Mouse (Mus musculus): ENCODE results near the gene Gfer. TPM values are rescaled to one million over a fixed set of nuclear protein-coding genes. Genes with fewer than 3 reads are reported as not detected.

Gfer gene
- polyA plus RNA-seq, 1 experiment: 36.9 TPM

DNA sequence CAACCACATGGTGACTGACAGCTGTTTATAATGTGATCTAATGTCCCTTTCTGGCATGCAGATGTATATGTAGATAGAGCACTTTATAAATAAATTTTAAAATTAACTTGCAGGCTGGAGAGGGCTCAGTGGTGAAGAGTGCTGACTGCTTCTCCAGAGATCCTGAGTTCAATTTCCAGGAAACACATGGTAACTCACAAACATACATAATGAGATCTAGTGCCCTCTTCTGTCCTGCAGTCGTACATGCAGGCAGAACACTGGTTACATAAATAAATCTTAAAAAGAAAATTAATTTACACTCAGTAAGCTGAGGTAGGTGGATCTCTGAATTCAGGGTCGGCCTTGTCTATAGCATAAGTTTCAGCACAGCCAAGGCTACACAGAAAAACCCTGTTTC, 12.7 kb upstream of the Gfer start:
- H3K4me3 ChIP-seq (ENCODE audit: insufficient read depth, low read depth, low read length): no peak overlapping the region
- H3K4me1 ChIP-seq (ENCODE audit: control insufficient read depth, insufficient read depth, insufficient read length, low read length): 0 out of 2 replicates have a peak, but pooled peaks cover 3% of the 10 kb centered on the region
- H3K27ac ChIP-seq (replicated peaks; ENCODE audit: low read depth, low read length): no peak overlapping the region

DNA sequence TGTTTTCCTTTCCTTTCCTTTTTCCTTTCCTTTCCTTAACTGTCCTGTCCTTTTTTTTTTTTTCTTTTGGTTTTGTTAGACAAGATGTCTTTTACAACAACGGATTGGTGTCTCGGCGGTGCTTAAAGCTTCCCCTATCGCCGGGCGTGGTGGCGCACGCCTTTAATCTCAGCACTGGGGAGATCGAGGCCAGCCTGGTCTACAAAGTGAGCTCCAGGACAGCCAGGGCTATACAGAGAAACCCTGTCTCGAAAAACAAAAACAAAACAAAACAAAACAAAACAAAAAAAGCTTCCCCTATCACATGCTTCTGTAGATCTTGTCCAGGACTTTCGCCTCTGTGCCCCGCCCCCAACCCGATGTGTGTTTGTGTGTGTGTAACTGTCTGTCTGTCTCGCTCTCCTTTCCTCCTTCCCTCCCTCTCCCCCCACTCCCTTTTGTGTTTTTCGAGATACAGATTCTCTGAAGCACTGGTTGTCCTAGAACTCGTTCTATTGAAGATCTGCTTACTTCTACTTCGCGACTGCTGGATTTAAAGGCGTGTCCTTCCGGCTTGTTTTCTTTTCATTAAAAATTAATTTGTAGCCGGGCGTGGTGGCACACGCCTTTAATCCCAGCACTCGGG, 12.0 kb upstream of the Gfer start:
- Histone ChIP-seq H3K27ac (replicated peaks; ENCODE audit: low read depth, low read length) (peak overlapping the region; percentile 63), H3K4me1 (ENCODE audit: control insufficient read depth, insufficient read depth, insufficient read length, low read length) (0 out of 2 replicates have a peak, but pooled peaks cover 3% of the 10 kb centered on the region), H3K4me3 (ENCODE audit: insufficient read depth, low read depth, low read length) (peak overlapping the region; percentile 72)

DNA sequence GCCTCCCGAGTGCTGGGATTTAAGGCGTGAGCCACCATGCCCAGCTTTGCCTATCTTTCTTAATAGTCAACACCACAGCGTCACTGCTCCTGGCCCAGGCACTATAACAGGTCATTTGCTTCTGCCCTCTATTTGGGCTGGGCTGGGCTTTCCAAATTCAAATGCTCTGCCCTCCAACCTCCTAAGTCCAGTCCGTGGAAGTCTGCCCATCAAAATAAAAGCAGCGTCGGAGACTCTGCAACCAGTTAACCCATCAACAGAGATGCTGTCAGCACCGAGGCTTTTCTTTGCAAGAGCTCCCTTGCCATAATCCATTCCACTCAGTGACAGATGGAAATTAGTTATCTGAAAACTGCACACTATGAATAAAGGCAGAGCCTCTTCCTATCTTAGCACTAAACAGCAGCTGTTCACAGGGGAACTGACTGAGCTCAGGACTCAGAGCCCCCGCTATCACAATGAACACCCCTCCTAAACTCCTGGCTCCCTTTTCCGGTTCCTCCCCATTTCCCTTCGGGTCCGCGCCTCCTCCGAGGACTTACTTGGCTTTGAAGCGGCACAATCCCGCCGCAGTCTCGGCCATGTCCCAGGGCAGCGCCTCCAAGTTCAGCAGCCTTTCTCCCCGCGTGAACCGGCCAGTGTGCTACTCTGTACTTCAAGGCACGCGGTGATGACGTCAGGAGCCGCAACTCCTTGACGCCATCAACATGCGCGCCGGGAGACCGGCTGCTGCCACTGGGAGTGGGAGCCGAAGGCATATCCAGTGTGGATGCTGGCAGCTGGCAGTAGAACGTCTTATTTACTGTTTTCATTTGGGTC, 11.2 kb upstream of the Gfer start, which contains the start of gene Tbl3:
Gene Tbl3, minus strand, starts transcription at position 679 of the 819 bp plus-strand sequence.
- H3K27ac ChIP-seq (replicated peaks; ENCODE audit: low read depth, low read length): peak within 1 kb of the TSS; percentile 70
- H3K4me3 ChIP-seq (ENCODE audit: insufficient read depth, low read depth, low read length): peak within 1 kb of the TSS; percentile 72
- H3K4me1 ChIP-seq (ENCODE audit: control insufficient read depth, insufficient read depth, insufficient read length, low read length): 0 out of 2 replicates have a peak, but pooled peaks cover 3% of the 10 kb centered on the region

DNA sequence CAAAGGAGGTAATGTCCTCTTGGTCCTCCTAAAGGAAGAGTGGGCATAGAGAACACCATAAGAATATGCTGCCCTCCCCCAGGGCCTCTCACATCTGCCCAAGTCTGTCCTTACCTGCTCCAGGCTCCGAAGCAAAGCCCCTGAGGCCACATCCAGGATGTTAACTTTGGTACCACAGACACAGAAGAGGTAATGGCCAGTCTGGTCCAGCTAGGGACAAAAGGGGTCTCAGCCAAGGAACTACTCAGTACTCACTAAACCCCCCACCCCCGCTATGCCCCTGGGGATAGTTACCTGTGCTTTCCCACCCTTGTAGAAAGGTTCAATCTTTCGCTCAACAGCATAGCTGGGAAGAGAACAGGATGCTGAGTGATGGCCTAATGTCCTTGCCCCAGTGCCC, 9.9 kb upstream of the Gfer start:
- Histone ChIP-seq H3K4me1 (ENCODE audit: control insufficient read depth, insufficient read depth, insufficient read length, low read length) (0 out of 2 replicates have a peak, but pooled peaks cover 3% of the 10 kb centered on the region), H3K4me3 (ENCODE audit: insufficient read depth, low read depth, low read length) (no peak overlapping the region), H3K27ac (replicated peaks; ENCODE audit: low read depth, low read length) (no peak overlapping the region)

DNA sequence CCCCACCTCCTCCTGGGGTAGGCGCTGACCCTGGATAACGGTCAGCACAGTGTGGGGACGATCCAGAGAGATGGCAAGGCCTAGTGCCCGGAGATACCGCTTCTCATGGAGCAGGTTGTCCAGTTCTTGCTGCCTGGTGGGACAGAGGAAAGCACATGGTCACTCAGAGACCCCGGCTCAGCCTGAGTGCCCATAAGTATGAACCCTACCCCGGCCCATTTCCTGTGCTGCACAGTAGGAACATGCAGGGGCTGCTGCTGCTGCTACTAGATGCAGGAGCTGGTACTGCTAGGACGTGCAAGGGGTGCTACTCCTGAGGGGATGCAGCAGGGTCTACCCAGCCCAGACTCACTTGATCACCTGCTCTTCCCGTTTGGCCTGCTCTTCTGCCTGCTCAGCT, 5.3 kb upstream of the Gfer start:
- no peak overlapping the region for H3K27ac ChIP-seq (replicated peaks; ENCODE audit: low read depth, low read length)
- H3K4me1 ChIP-seq (ENCODE audit: control insufficient read depth, insufficient read depth, insufficient read length, low read length): no peaks in the 10 kb centered on the region
- H3K4me3 ChIP-seq (ENCODE audit: insufficient read depth, low read depth, low read length): no peak overlapping the region

DNA sequence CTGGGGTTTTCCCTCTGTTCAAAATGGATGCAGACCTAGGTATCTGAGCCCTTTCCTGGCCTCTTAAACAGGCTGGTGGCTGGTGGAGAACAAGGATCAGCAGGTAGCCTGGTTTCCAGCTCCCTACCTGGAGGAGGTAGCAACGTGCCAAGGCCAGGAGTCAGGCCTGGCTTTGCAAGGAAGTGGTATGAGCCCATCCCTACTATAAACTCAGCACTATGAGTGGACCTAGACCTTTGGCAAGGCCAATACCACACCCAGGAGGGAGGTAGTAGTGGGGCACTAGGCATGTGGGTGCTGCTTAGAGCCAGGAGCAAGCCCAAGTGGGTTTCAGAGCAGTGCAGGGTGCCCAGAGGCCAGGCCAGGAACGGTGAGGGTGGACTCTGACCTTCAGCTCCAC, 3.5 kb upstream of the Gfer start:
- Histone ChIP-seq H3K4me3 (ENCODE audit: insufficient read depth, low read depth, low read length) (no peak overlapping the region), H3K27ac (replicated peaks; ENCODE audit: low read depth, low read length) (no peak overlapping the region), H3K4me1 (ENCODE audit: control insufficient read depth, insufficient read depth, insufficient read length, low read length) (peaks cover 3% of the 10 kb centered on the region; the same call in 1 of the 2 replicates)

DNA sequence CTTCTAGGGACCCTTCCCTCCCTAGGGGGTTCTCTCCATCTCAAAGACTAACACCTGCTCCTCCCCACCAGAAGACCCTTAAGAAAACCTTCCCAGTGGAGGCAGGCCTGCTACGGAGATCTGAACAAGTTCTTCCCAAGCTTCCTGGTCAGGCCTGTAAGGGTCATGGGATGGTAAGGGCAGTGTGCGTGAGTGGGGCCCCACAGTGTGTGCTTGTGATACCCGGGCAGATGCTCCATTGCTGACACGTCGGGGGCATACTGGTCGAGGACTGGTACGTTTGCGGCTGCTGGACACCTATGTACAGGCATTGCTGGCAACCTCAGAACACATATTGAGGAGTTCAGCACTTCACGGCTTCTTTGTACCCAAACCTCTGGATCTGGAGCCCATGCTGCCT, 2.8 kb upstream of the Gfer start:
- Histone ChIP-seq H3K4me1 (ENCODE audit: control insufficient read depth, insufficient read depth, insufficient read length, low read length) (peaks cover 3% of the 10 kb centered on the region; the same call in 1 of the 2 replicates), H3K27ac (replicated peaks; ENCODE audit: low read depth, low read length) (no peak overlapping the region), H3K4me3 (ENCODE audit: insufficient read depth, low read depth, low read length) (no peak overlapping the region)

DNA sequence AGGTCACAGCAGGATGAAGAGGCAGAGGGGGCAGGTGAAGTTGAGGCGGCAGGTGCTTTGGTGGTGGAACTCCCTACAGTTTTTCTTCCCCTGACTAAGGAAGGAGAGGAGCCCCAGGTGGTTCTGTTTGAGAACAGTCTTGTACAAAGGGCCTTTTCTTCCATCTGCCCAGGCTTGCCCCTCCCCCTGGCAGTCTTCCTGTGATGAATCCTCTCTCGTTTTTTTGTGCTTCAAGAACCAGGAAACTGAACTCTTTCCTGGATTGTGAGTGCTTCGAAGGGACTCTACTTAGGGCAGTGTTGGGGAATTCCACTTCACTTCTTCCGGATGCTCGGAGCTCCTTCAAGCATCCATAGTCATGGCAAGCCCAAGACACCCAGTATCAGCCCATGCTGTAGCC, 2.0 kb upstream of the Gfer start:
- H3K4me1 ChIP-seq (ENCODE audit: control insufficient read depth, insufficient read depth, insufficient read length, low read length): peaks cover 3% of the 10 kb centered on the region; the same call in 1 of the 2 replicates
- no peak overlapping the region for H3K4me3 ChIP-seq (ENCODE audit: insufficient read depth, low read depth, low read length)
- H3K27ac ChIP-seq (replicated peaks; ENCODE audit: low read depth, low read length): no peak overlapping the region

DNA sequence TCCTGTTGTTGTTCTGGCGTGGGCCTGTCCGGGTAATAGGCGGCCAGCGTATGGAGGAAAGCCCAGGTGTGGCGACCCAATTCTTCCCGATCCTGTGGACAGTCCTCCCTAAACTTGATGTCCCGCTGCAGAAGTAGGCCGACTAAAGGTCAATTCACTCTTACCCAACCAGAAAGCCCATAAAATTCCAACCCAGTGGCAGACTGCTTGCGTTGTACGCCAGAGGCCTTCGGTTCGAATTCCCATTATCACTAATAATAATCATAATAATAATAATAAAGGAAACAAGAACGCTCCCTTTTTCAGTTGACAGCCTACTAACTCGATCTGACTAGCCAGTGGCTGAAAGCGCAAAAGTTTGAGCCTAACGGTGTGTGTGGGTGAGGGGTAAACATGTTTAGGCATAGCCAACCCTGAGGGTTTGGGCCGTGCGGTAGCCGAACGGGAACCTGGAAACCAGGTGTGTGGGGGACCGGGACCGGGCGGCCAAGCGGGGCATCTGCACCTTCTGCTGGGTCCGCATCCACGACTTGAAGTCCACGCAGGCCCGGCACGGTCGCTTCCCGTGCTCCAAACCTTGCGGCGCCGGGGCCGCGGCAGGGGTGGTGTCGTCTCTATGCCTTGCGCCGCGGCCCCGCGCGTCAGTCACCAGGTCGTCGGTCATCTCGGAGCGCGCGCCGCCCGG, 488 bp downstream of the Gfer start:
- Histone ChIP-seq H3K4me1 (ENCODE audit: control insufficient read depth, insufficient read depth, insufficient read length, low read length) (peaks cover 3% of the 10 kb centered on the region; the same call in 1 of the 2 replicates), H3K27ac (replicated peaks; ENCODE audit: low read depth, low read length) (peak overlapping the region; percentile 43), H3K4me3 (ENCODE audit: insufficient read depth, low read depth, low read length) (peak overlapping the region; percentile 92)

DNA sequence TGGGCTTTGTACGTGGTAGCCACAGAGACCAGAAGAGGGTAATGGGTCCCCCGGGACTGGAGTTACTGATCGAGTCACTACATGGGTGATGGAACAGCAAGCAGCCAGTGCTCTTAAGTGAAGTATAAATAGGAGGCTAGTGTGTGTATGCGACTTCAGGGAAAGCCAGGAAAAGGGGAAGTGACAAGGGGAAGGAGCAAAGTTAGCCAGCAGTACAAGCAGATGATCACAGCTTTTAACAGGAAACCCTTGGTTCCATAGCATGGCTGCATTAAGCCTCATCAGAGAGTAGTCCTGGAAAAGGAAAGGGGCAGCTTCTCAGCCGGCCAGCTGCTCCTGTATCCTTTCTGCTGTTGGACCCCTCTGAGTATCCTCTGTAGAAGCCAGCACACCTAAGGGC, 3.6 kb downstream of the Gfer start:
- Histone ChIP-seq H3K4me3 (ENCODE audit: insufficient read depth, low read depth, low read length) (no peak overlapping the region), H3K27ac (replicated peaks; ENCODE audit: low read depth, low read length) (no peak overlapping the region), H3K4me1 (ENCODE audit: control insufficient read depth, insufficient read depth, insufficient read length, low read length) (peaks cover 3% of the 10 kb centered on the region; the same call in 1 of the 2 replicates)

DNA sequence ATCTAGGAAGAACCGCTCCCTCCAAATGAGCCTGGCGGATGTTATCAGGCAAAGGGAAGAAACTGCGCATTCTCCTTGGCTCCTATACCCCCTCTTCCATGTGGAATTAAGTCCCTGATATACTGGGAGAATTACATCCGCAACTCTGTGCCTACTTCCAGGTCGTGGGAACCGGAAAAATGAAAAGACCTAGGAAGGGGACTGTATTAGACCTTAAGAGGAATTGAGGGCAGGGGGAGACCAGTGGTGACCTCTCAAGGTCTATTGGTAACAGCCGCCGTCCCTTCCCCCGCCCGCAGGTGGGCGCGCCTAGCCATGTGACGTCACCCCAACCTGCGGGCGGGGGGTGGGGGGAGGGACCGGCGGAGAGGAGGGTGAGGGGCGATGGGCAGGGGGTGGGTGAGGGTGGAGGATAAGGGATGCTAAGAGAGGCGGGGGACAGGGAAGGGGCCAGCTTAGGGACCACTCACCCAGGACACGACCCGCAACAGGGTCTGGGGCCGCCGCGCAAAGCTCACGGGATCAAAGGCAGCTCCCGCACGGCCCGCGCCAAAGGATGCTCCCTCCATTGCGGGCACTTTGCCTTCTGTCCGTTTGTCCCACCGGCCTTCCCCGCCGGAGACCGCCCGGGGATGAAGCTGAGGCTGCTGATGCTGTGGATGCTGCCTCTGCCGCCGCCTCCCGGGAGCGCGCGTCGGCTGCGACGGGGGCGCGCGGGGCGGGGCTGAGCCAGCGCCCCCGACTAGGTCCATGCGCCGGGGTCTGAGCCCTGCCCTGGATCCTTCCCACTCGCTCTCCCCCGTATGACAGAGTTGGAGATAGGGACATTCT, 6.5 kb downstream of the Gfer start, which contains the start of gene Syngr3:
Gene Syngr3, minus strand, starts transcription at position 705 of the 831 bp plus-strand sequence.
- peak within 1 kb of the TSS; percentile 36 for H3K4me3 ChIP-seq (ENCODE audit: insufficient read depth, low read depth, low read length)
- H3K4me1 ChIP-seq (ENCODE audit: control insufficient read depth, insufficient read depth, insufficient read length, low read length): no peaks in the 10 kb centered on the region; the same call in 1 of the 2 replicates
- no peak within 1 kb of the TSS for H3K27ac ChIP-seq (replicated peaks; ENCODE audit: low read depth, low read length)

DNA sequence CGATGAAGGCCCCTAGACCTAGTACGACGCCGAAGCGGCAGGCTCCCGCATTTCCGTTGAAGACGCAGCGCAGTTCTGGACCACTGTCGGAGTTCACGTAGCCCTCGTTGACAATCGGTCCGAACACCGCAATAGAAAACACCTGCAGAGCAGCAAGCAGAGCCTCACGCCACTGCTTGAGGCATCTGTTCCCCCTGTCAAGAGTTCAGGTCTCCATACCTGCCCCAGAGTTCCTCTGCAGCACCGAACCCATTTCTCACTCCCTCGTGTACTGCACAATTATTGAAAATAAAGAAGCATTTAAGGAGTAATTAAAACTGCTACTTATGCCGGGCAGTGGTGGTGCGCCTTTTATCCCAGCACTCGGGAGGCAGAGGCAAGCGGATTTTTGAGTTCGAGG, 8.4 kb downstream of the Gfer start:
- Histone ChIP-seq H3K27ac (replicated peaks; ENCODE audit: low read depth, low read length) (no peak overlapping the region), H3K4me1 (ENCODE audit: control insufficient read depth, insufficient read depth, insufficient read length, low read length) (no peaks in the 10 kb centered on the region; the same call in 1 of the 2 replicates)

DNA sequence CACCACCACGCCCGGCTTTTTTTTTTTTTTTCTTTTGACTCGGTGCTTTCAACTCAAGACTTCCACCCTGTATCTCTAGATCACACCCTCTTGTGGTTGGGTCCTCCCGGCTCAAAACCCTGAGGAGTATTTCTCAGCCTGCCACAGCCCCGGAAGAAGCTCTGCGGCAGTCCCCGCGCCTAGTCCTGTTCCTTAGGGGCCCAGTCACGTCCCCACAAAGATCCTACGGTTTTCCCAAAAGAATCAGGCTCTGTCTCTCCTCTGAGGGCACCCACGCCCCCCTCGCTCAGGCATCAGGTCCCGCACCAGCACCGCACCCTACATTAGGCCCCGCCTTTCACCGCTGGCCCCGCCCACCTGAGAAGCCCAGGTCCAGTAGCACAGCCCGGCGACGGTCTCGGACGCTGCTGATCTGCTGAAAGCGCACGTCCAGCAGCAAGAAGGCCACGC, 8.8 kb downstream of the Gfer start:
- Histone ChIP-seq H3K4me1 (ENCODE audit: control insufficient read depth, insufficient read depth, insufficient read length, low read length) (no peaks in the 10 kb centered on the region; the same call in 1 of the 2 replicates), H3K4me3 (ENCODE audit: insufficient read depth, low read depth, low read length) (peak overlapping the region; percentile 66), H3K27ac (replicated peaks; ENCODE audit: low read depth, low read length) (no peak overlapping the region)

More for the DNA sequence above, 8.4 kb downstream of the Gfer start:
- H3K4me3 ChIP-seq (ENCODE audit: insufficient read depth, low read depth, low read length): peak overlapping the region; percentile 66

DNA sequence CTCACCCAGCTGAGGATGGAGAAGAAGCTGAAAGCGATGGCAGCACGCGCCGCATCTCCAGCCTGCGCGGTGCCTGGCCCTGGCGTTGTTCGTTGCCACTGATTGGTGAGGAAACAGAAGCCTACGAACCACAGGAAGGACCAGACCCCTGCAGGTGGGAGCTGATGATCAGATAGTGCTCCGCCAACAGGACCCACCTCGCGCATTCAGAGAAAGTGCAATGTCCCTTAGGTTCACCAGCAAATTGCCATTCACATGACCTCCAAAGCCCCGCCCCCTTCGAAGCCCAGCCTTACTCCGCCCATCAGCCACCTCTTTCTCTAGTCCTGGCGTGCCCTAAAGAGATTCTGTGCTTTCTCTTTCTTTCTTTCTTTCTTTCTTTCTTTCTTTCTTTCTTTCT, 9.4 kb downstream of the Gfer start:
- Histone ChIP-seq H3K4me1 (ENCODE audit: control insufficient read depth, insufficient read depth, insufficient read length, low read length) (no peaks in the 10 kb centered on the region; the same call in 1 of the 2 replicates), H3K27ac (replicated peaks; ENCODE audit: low read depth, low read length) (no peak overlapping the region), H3K4me3 (ENCODE audit: insufficient read depth, low read depth, low read length) (0 out of 2 replicates have a peak overlapping the region, but pooled peaks have one; percentile 9)
